Mouse (Mus musculus) midbrain, embryonic 11.5 days (tissue): Measurements from ENCODE around the gene Ggt6. TPM values are rescaled to one million over a fixed set of nuclear protein-coding genes. Genes with fewer than 3 reads are reported as not detected.
A peak's percentile ranks its signal among the peaks of the same experiment; 100 is the strongest.

Source experiments
- ATAC-seq: fragments of 200-750 bp; cut with Nextera tagmentation; 2 replicates; pipeline ENCODE4 v1.8.0; 2017; ENCODE audit warnings: moderate TSS enrichment, moderate library complexity; ENCODE audit not compliant: low FRiP score
- DNase-seq: peaks from one replicate; pipeline ENCODE4 v3.0.0; 2015; ENCODE audit warnings: low spot score; ENCODE audit errors: missing footprints
- H3K27ac ChIP-seq: fragments of 300-500 bp; sonication (generic); 2 replicates; pipeline ENCODE4 v1.5.1; 2014; ENCODE audit warnings: low read depth, low read length
- H3K27me3 ChIP-seq: fragments of 300-500 bp; sonication (generic); 2 replicates; pipeline ENCODE4 v1.6.1; 2014; ENCODE audit warnings: mild to moderate bottlenecking, low read length, moderate library complexity, mixed read lengths; ENCODE audit not compliant: control insufficient read depth, insufficient read depth
- H3K36me3 ChIP-seq: fragments of 300-500 bp; sonication (generic); 2 replicates; pipeline ENCODE4 v1.6.1; 2014; ENCODE audit warnings: mild to moderate bottlenecking, low read length, moderate library complexity, mixed read lengths; ENCODE audit not compliant: control insufficient read depth, insufficient read depth
- H3K4me1 ChIP-seq: fragments of 300-500 bp; sonication (generic); 2 replicates; pipeline ENCODE4 v1.6.1; 2014; ENCODE audit warnings: low read length; ENCODE audit not compliant: control insufficient read depth, insufficient read depth
- H3K4me2 ChIP-seq: fragments of 300-500 bp; sonication (generic); 2 replicates; pipeline ENCODE4 v1.6.1; 2014; ENCODE audit warnings: mild to moderate bottlenecking, moderate library complexity
- H3K4me3 ChIP-seq: fragments of 300-500 bp; sonication (generic); 2 replicates; pipeline ENCODE4 v1.5.1; 2014; ENCODE audit warnings: low read depth, low read length
- H3K9ac ChIP-seq: fragments of 300-500 bp; sonication (generic); 2 replicates; pipeline ENCODE4 v1.6.1; 2014; ENCODE audit warnings: low read length
- H3K9me3 ChIP-seq: fragments of 300-500 bp; sonication (generic); 2 replicates; pipeline ENCODE4 v1.6.1; 2016; ENCODE audit warnings: low read length; ENCODE audit not compliant: control insufficient read depth
- WGBS: fragments of 180-500 bp; shearing (Covaris S2); extraction: QIAGEN DNeasy Blood & Tissue Kit; methylation state at CpG from one replicate; pipeline ENCODE4 v1.1.7; 2014; 5-methylcytosine and 5-hydroxymethylcytosine counted together
- polyA plus RNA-seq: library from polyadenylated mRNA; unstranded; fragments of >200 nt; fragmentation: Nextera tagmentation; extraction: Ambion mirVana; gene quantifications from 2 replicates; pipeline ENCODE4 v1.2.1, GENCODE M21; 2014

The Ggt6 gene
- polyA plus RNA-seq, 1 experiment from 2014 or later, result not detected

GRCm38 (mm10) chr11:72397072-72397471, 38.3 kb upstream of the Ggt6 start:
- Histone ChIP-seq H3K9me3 (no peaks in the 10 kb centered on the region), H3K27ac (no peak overlapping the region), H3K4me2 (no peak overlapping the region), H3K36me3 (no peaks in the 10 kb centered on the region), H3K9ac (no peak overlapping the region), H3K4me1 (no peaks in the 10 kb centered on the region), H3K4me3 (no peak overlapping the region), H3K27me3 (no peaks in the 10 kb centered on the region)
- peak; percentile 41 for DNase-seq
- no peak for ATAC-seq
- WGBS, result 88% methylated on average over 10 of the region's 10 CpGs

- Histone ChIP-seq H3K27me3 (no peaks in the 10 kb centered on the region), H3K4me3 (no peak overlapping the region), H3K27ac (no peak overlapping the region), H3K9me3 (no peaks in the 10 kb centered on the region), H3K9ac (no peak overlapping the region), H3K36me3 (no peaks in the 10 kb centered on the region), H3K4me1 (no peaks in the 10 kb centered on the region), H3K4me2 (no peak overlapping the region)
- 88% methylated on average over 8 of the region's 8 CpGs for WGBS
- DNase-seq (peak; percentile 56), ATAC-seq (no peak)
These were observed 37.4 kb upstream of the Ggt6 start for GRCm38 (mm10) chr11:72397811-72398525.

GRCm38 (mm10) chr11:72401068-72401467, 34.3 kb upstream of the Ggt6 start:
- Histone ChIP-seq H3K36me3 (no peaks in the 10 kb centered on the region), H3K4me1 (no peaks in the 10 kb centered on the region), H3K27ac (no peak overlapping the region), H3K9me3 (no peaks in the 10 kb centered on the region), H3K4me3 (no peak overlapping the region), H3K4me2 (no peak overlapping the region), H3K9ac (no peak overlapping the region), H3K27me3 (no peaks in the 10 kb centered on the region)
- ATAC-seq (no peak), DNase-seq (no peak)
- 94% methylated on average over 12 of the region's 12 CpGs for WGBS

- no peak overlapping the region for H3K9ac ChIP-seq
- no peak overlapping the region for H3K4me2 ChIP-seq
- no peaks in the 10 kb centered on the region for H3K4me1 ChIP-seq
- H3K9me3 ChIP-seq, result no peaks in the 10 kb centered on the region
- 79% methylated on average over 5 of the region's 5 CpGs for WGBS
- DNase-seq (no peak), ATAC-seq (no peak)
- H3K27ac ChIP-seq, result no peak overlapping the region
- H3K4me3 ChIP-seq, result no peak overlapping the region
- no peaks in the 10 kb centered on the region for H3K27me3 ChIP-seq
- H3K36me3 ChIP-seq, result no peaks in the 10 kb centered on the region
These were observed 33.3 kb upstream of the Ggt6 start for GRCm38 (mm10) chr11:72402017-72402416.

GRCm38 (mm10) chr11:72402969-72403368, 32.4 kb upstream of the Ggt6 start:
- Histone ChIP-seq H3K4me2 (no peak overlapping the region), H3K27ac (no peak overlapping the region), H3K9ac (no peak overlapping the region), H3K4me1 (no peaks in the 10 kb centered on the region), H3K9me3 (no peaks in the 10 kb centered on the region), H3K27me3 (no peaks in the 10 kb centered on the region), H3K4me3 (no peak overlapping the region), H3K36me3 (no peaks in the 10 kb centered on the region)
- no peak for DNase-seq
- 92% methylated on average over 12 of the region's 12 CpGs for WGBS
- no peak for ATAC-seq

DNA sequence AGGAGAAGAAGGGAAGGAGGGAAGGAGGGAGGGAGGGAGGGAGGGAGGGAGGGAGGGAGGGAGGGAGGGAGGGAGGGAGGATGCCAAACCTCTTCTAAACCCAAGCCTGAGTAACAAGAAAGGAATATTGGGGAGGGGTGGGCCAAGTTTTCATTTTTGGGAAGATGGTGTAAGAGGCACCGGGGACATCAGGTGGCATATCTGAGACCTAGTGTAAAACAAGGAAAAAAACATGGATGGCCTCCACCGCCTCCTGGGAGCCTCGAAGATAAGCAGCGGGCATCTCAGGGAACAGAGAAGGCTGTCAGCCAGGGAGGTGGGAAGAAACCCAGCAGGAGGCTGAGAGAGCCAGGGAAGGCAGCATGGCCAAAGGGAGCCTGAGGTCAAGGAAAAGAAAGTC, 29.8 kb upstream of the Ggt6 start:
- WGBS, result 58% methylated on average over 4 of the region's 4 CpGs
- Histone ChIP-seq H3K4me1 (peaks cover 3% of the 10 kb centered on the region), H3K36me3 (no peaks in the 10 kb centered on the region), H3K4me3 (no peak overlapping the region), H3K27ac (no peak overlapping the region), H3K9ac (no peak overlapping the region), H3K27me3 (peaks cover 1% of the 10 kb centered on the region), H3K4me2 (no peak overlapping the region), H3K9me3 (no peaks in the 10 kb centered on the region)
- ATAC-seq, result no peak
- no peak for DNase-seq

GRCm38 (mm10) chr11:72406079-72406675, 29.1 kb upstream of the Ggt6 start:
- Histone ChIP-seq H3K36me3 (no peaks in the 10 kb centered on the region), H3K9ac (no peak overlapping the region), H3K9me3 (no peaks in the 10 kb centered on the region), H3K4me2 (no peak overlapping the region), H3K4me3 (no peak overlapping the region), H3K4me1 (peaks cover 5% of the 10 kb centered on the region), H3K27ac (no peak overlapping the region), H3K27me3 (peaks cover 4% of the 10 kb centered on the region)
- DNase-seq, result no peak
- no peak for ATAC-seq
- WGBS, result 66% methylated on average over 8 of the region's 8 CpGs

- Histone ChIP-seq H3K9ac (no peak overlapping the region), H3K4me3 (no peak overlapping the region), H3K9me3 (no peaks in the 10 kb centered on the region), H3K27me3 (peaks cover 4% of the 10 kb centered on the region), H3K36me3 (no peaks in the 10 kb centered on the region), H3K4me1 (peaks cover 8% of the 10 kb centered on the region), H3K27ac (no peak overlapping the region), H3K4me2 (no peak overlapping the region)
- ATAC-seq (no peak), DNase-seq (no peak)
- WGBS, result 13% methylated on average over 3 of the region's 3 CpGs
These were observed 28.2 kb upstream of the Ggt6 start for GRCm38 (mm10) chr11:72407081-72407480.

- Histone ChIP-seq H3K4me2 (no peak overlapping the region), H3K4me1 (peaks cover 8% of the 10 kb centered on the region), H3K36me3 (no peaks in the 10 kb centered on the region), H3K4me3 (no peak overlapping the region), H3K27me3 (peaks cover 4% of the 10 kb centered on the region), H3K27ac (no peak overlapping the region), H3K9ac (no peak overlapping the region), H3K9me3 (no peaks in the 10 kb centered on the region)
- no peak for DNase-seq
- WGBS, result 20% methylated on average over 7 of the region's 7 CpGs
- ATAC-seq, result no peak
These were observed 27.8 kb upstream of the Ggt6 start for GRCm38 (mm10) chr11:72407574-72407973.
